Mouse (Mus musculus) induced T-regulatory cell, adult 2 months (primary cell): Measurements from ENCODE around the gene Nr0b2.

Experiments used
- DNase-seq: peaks from one replicate; pipeline ENCODE4 v3.0.0-alpha.2; 2012; ENCODE audit warnings: low read depth

Nr0b2 gene

DNA sequence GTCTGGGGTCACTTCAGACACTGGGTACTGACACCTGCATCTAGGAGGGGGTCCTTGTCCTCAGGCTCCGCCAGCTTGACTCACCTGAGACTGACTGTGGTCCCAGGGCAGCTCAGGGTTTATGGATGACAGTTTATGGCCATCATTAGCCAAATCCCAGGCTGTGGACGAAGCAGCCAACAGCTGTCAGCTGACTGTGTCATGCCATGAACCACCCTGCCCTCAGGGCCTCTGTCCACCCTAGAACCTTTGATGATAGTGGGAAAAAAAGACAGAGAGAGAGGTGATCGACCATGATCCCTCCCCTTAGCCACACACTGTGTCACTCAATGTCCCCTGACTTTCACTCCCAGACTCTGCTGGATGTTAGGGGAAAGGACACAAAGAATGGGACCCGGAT lies 8.4 kb downstream of the Nr0b2 start:
- no peak for DNase-seq

GRCm38 (mm10) chr4:133563123-133563571 lies 10.0 kb downstream of the Nr0b2 start:
- no peak for DNase-seq

- DNase-seq: no peak
These were observed 14.1 kb downstream of the Nr0b2 start for GRCm38 (mm10) chr4:133567251-133567650.

GRCm38 (mm10) chr4:133569291-133570065 lies 16.3 kb downstream of the Nr0b2 start:
- no peak for DNase-seq

GRCm38 (mm10) chr4:133570066-133570466 lies 16.9 kb downstream of the Nr0b2 start:
- DNase-seq: no peak

DNA sequence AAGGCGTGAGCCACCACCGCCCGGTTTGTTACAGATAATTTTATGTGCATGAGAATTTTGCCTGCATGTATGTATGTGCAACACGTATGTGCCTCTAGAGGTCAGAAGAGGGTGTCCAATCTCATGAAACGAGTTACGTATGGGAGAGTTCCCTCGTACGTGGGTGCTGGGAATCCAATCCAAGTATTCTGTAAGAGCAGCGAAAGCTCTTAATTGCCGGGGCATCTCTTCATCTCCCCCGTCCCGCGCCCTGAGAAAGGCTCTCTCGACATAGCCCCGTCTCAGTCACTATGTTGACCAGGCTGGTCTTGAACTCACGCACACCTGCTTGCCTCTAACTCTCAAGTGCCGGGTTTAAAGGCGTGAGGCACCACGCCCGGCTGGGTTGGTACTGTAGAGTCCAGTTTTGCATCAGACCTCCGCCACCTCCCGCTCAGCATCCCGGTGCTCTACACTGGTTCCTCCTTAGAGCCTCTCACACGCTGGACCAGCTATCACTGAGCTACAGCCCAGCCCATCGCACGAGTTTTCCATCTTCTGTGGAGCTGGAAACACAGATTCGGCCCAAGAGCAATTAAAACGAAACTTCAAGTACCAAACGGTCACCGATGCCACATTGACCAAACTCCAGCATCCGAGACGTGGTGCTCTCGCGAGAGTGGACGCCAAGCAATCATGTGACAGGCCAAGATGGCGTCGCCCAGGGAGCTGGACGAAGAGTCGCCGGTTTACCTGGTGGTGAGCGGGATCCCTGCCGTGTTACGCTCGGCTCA lies 21.1 kb downstream of the Nr0b2 start, which contains the start of gene Gpatch3:
Gene Gpatch3 (plus strand): TSS at position 676 of the 773 bp plus-strand sequence.
- DNase-seq: peak; percentile 95

- DNase-seq: no peak
These were observed 21.6 kb downstream of the Nr0b2 start for GRCm38 (mm10) chr4:133574843-133575202.

- DNase-seq: no peak
These were observed 24.8 kb downstream of the Nr0b2 start for GRCm38 (mm10) chr4:133577983-133578382.

DNA sequence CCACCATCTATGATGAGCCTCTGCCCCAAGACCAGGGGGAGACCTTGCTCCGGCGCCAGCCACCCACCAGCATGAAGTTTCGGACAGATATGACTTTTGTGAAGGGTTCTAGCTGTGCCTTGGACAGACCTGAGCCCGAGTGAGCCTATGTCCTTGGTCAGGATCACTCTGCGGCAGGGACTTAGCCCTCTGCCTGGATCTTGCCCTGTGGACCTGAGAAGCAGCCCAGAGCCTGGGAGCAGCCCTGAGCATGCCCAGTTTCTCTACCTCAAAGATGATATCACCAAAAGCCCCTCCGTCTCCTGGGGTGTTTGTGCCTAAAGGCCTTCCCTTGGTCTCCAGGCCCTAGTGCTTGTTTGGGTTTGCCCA lies 30.5 kb downstream of the Nr0b2 start:
- DNase-seq: no peak

DNA sequence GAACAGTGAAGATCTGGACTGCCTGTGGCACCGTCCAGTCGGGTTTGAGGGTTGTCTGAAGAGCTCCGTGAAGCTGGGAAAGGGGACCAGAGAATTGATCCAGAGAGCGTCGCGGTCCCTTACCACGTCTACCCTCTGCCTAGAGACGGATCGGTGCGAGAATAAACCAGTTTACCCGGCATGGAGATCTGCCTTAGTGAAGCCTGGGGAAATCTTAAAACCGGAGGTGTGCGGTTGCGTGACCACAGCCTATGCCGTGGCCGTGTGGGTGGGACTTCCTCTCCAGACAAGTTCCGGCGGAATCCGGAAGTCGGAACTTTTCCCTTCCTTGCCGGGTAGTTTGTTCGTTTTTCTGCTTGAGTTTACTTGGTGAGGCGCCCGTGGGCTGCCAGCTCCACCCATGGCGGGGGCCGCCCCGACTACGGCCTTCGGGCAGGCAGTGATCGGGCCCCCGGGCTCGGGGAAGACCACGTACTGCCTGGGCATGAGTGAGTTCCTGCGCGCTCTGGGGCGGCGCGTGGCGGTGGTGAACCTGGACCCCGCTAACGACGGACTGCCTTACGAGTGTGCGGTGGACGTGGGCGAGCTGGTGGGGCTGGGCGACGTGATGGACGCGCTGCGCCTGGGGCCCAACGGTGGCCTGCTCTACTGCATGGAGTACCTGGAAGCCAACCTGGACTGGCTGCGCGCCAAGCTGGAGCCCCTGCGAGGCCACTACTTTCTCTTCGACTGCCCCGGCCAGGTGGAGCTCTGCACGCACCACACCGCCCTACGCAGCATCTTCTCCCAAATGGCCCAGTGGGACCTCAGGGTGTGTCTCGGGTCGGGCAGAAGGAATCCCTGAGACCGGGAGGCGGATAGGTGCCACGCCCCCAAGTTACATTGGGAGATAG lies 31.1 kb downstream of the Nr0b2 start, which contains the start of gene Gpn2:
Gene Gpn2 (plus strand): TSS at position 304 of the 893 bp plus-strand sequence.
- peak; percentile 96 for DNase-seq

DNA sequence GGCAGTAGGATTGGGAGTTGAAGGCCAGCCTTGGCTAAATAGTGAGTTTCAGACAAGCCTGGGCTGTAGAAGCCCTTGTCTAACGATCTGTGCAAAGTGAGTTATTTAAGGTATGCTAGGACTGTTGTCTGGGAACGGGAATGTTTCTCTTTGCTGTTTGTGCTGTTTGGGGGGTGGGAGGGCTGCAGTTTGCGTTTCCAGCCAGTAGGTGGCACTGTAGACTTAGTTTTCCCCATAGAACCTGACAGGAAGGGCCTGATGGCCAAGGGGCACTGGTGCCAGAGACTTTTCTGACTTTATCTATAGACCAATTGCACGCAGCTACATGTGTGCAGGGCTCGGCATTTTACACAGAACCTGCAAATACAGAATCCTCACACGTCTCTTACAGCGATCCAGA lies 39.4 kb downstream of the Nr0b2 start:
- peak; percentile 88 for DNase-seq

DNA sequence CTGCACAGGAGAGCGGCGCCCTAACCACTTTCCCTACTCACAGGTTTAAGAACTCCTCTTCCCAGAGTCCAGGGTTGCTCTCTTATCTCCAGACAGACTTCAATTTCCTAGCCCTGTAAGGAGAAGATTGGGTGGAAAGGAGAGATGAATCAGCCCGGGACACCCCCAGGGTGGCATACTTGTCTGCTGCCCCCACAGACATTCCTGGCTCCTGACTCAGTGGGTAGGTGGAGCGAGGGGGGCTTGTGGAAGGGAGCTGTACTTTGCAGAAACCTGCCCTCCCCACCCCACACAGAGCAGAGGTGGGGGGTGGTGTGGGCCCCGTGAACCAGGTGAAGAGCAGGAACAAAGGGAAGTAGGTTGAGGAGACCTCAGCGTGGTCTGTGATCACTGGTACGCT lies 42.4 kb downstream of the Nr0b2 start:
- no peak for DNase-seq

- no peak for DNase-seq
These were observed 42.9 kb downstream of the Nr0b2 start for GRCm38 (mm10) chr4:133596084-133596483.

GRCm38 (mm10) chr4:133598616-133599015 lies 45.4 kb downstream of the Nr0b2 start:
- no peak for DNase-seq

- DNase-seq: no peak
These were observed 45.9 kb downstream of the Nr0b2 start for GRCm38 (mm10) chr4:133599116-133599515.

DNA sequence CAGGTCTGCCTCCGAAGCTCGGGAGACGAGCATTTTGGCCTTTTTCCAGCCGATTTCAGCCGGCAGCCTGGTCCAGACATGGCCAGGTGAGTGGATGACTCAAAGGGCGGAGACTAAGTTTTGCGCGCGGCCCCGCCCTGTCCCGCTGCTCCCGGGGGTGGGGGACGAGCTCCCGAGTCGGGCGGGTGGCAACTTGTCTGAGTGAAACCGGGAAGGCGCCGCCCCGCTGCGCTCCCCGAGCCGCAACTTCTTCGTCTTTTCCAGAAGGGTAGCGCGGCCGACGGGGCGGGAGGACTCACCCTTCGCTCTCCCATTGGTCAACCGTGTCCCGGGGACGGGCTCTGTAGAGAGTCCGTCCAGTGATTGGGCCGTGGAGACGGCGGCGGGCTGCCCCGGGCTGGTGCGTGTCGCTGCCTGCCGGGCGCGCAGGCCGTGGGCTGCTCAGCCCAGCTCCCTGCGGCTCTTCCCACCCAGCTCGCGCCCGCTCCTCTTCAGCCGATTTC lies 46.4 kb downstream of the Nr0b2 start:
- peak; percentile 91 for DNase-seq

DNA sequence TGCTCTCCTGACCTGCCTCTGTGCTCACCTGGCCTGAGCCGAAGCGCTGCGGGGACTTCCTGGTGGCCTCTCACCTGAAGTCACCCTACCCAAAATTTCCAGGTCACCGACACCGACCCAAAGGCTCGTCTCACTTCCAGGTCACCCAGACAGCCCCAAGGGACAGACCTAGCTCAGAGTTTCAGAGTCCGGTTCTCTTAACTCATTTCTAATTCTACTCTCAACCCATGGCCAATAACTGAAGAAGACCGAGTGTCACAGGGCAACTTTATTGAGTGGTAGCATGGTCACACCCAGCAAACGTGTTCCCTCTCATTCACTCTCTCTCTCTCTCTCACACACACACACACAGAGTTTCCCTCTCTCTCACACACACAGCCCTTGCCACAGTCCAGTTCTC lies 47.1 kb downstream of the Nr0b2 start:
- peak; percentile 56 for DNase-seq

GRCm38 (mm10) chr4:133601721-133602218 lies 48.6 kb downstream of the Nr0b2 start, which contains the start of gene Sfn:
TSS of gene Sfn (minus strand) at chr4:133602168.
- DNase-seq: peak; percentile 86

GRCm38 (mm10) chr4:133603056-133603455 lies 49.9 kb downstream of the Nr0b2 start:
- no peak for DNase-seq

DNA sequence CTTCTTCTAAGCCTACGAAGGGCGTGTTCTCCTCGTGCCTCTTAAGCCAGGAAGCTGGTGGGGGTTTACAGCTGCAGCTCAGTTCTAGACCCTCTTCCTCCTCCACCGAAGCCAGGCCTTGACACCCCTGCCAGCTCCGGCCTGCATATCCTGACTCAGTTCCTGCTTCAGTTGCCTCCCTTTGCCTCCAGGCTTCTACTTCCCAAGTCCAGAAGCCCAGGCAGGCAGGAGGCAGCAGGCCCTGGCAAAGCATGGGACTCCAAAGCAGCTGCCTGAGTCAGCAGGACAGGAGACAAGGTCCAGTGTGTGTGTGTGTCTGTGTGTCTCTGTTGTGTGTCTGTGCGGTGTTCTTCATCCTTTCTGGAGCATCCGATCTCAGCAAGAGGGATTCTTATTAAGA lies 51.0 kb downstream of the Nr0b2 start:
- no peak for DNase-seq

DNA sequence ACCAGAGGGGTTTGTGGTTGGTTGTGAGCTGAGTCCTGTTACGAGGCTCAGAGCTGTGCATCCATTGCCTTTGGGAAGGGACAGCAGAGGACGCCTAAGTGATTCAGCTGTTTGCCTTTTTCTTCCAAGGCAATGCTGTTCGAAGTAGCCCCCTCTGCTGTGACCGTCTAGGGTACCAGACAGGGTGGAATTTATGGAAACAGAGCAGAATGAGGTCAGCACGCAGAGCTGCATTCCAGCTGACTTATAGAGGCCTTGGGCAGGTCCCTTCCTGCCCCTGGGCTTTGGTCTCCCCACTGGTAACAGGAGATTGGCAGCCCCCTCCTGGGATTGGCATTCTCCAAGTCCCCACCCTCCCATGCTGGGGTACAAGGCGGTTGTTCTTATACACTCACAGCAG lies 51.7 kb downstream of the Nr0b2 start:
- DNase-seq: no peak

DNA sequence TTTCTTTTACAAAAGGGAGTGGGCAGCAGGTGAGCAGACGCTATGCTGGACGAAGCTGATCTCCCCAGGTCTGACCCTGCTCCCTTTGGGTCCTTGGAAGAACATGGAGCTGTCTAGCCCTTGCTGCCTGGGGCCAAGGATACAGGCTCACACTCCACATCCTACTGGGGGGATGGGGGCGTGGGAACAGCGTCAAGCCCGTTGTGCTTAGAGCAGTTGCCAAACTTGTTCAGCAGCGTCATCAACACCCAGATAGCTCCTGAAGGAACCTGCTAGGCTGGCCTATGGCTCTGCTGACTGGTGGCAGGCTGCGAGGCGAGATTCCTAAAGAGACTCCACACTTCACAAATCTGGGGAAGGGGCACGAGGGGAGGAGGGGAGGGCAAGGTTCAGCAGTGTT lies 52.2 kb downstream of the Nr0b2 start:
- DNase-seq: no peak
